Mouse (Mus musculus) forelimb bud, embryonic 11.5 days (tissue): ENCODE results near the gene Pnma1.
A peak's percentile ranks its signal among the peaks of the same experiment; 100 is the strongest.

Source experiments
- DNase-seq: peaks from one replicate; pipeline ENCODE4 v3.0.0-alpha.2; 2012; ENCODE audit warnings: low read depth, low spot score

The Pnma1 gene

DNA sequence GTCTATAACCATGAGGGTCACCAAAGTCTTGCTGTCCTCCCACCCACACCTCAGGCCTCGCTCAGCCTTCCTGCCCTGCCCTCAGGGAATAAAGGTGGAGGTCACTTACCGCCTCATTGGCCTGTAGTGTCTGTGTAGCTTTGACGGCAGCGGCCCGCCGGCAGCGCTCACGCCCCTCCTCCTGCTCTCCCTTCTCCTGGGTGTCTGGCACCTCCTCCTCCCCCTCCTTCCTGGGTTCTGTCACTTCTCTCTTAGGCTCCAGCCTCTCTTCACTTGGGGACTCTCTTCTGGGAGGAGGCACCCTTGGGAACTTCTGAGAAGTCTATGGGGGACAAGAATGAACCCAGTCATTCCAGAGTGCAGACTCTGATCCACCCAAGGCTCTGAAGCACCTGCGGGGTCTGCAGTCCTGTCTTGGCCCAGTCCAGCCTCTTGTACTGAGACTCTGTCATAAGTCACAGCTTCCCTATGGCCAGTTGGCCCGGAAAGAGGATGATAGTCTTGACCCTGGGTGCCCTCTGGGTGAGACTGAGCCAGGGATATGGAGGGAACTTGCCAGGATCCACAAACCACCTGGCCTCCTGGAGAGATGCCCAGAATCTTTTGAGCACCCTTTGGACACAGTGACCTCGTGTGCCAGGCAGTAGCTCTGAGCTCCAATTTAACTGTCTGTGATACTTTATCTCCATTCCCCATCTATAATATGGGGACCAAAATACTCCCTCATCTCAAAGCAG lies 6.7 kb upstream of the Pnma1 start:
- no peak for DNase-seq

DNA sequence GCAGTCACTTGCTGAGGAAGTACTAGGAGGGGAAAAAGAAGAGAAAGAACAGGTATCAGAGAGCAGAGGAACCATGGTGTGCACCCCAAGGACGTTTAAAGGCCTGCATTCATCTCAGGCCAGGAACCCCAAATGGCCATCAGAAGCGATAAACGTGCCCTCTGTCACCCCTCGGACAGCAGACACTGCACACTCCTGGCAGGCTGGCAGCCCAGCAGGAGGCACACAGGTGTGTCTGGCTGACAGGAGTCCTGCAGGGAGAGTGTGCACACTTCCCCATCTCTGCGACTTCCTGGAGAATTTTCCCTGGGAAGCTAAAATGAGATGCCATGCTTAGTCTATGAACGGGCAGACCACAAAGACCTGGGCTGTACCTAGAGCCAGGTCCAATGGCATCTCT lies 5.1 kb upstream of the Pnma1 start:
- no peak for DNase-seq

DNA sequence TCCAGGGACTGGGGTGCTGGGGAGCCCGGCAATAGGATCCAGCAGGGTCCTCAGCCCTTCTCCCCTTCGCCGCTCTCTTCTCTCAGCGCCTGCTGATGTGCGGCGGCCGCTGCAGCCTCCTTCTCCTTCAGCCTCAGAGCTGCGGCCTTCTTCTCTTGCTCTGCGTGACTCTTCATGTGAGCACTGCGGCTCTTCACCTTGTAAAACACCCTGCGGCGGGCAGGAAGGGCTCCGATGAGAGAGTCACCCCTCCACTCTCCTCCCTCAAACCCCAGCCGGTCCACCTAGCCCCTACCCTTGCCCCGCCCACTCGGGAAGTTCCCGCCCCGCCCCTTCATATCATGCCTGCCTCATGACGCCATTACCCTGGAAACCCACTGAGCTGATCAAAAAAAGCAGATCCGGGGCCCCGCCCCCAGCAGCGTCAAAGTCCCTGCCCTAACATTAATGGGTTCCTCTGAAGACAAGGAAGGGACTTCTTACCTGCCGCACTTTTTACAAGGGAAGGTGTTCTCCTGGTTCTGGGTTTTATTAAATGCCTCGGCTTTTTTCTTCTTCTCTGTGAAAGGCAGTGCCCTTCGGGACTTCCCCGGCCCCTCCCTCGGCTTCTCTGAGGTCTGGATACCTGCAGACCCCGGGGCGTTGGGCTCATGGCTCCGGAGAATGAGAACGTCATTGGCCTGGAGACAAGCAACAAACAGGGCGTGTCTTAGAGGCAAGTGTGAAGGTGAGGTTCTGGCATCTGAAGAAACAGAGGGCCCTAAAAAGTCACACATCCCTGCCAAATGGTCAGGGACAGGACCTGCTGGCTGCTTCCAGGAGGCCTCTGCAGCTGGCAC lies 4.3 kb upstream of the Pnma1 start:
- no peak for DNase-seq

DNA sequence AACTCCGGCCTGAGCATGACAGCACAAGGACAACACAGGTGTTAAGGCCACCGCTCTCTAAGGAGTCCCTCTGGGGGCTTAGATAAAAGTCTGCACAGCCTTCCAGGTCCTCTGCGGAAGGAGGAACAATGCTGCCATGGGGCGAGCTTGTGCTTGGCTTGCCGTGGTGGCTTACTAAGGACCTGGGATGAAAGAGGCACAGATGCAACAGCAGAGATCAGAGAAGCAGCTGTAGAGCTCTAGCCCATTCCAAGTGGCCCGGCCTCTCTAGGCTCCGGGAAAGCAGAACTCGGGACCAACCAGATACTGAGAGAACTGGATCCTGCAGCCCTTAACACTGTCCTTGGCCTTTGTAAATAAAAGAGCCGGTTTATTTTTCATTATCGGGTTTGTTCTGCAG lies 3.6 kb upstream of the Pnma1 start:
- DNase-seq, result no peak

DNA sequence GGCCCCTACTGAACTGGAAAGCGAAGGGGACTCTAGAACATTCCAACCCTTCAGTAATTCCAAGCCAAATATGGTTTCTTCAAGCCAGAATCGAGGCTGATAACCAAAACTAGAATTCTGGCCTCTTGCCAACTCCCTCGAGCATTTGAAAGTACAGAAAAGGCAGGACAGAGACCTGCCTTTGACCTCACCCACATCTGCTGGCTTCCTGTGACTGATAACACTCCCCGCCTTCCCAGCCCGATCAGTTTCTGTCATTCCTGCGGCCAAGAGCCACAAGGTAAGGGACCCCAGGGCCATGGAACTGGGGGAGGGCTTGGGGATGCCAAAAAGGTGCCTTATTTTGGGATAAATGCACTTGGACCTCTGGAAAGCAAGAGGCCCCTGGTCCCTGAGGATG lies 2.7 kb upstream of the Pnma1 start:
- no peak for DNase-seq

DNA sequence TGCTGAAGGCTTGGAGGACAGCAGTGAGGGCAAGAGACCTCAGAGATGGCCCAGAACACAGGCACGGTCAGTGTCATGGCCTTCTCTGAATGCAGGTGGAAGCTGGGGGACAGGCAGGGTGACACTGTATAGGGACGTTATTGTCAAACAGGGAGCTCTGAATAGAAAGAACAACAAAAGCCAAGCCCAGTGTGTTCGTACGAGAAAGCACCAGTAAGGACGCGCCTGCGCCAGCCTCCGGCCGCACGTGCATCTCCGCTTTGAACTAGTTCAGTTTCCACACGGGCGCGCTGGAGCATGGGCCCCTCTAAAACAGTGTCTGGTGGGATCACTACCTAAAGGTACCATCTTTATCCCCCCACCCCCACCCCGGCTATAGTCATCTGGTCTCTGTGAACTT lies 1.7 kb upstream of the Pnma1 start:
- DNase-seq, result no peak

DNA sequence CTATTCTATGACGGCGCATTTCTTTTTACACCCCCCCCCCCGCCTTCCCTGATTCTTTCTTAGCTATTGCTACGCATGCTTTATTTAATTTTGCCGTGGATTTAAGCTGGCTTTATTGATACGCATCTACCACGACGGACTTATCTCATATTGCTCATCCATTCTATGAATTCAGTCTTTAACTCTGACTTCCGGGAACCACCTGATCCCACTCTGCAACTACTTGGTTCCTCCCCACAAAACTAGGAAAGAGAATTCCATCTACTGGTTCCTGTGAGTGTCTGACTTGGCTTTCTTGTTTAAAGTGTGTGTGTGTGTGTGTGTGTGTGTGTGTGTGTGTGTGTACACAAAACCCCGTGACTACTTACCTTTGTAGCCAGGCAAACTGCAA lies 328 bp upstream of the Pnma1 start:
- no peak for DNase-seq

DNA sequence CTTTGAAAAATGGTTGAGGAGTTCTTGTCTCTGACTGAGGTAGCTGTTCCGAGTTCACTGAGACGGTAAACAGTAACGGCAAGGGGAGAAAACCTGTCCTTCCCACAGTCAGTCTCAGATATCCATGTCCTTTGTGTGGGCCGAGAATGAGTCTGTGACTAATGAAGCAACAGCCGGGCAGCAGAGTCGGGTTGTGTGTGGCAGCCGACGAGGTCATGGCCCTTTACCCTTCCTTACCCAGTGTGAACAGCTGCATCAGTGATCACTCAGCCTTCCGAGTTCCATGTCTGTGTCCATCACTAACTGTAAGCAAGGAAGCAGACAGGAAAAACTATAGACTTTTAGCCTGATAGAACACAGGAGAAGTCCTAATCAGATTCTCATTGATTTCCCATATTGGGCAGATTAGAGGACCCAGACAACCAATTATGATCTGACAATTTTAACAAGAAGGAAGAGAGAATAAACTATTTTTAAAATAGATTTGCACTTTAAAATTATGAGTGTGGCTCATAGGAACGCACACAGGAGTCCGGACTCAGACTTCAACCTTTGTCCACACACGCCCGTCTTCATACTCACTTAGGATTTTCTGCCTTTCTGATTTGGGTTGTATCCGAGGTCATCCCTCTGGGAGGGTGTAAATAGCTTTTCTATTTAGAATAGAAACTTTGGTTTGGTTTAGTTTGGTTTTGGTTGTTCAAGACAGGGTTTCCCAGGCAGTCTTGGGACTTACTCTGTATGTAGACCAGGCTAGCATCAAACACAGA lies 5.8 kb downstream of the Pnma1 start:
- no peak for DNase-seq

DNA sequence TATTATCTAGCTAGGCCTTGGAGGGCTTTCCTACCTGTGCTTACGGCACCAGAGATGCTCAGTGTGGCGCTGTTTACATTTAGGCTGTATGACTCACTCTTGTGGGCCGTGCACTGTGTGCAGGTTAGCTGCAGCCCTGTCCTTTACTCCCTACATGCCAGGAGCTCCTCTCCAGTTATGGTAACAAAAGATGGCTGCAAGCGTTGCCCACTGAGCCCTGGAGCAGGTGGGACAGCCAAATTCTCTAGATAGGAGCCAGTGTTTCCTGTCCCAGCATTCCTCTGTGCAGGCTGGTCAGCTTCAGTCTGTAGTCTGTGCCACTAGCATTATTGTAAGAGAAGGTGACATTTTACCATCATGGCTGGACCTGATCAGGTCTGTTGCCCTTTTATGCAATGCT lies 7.0 kb downstream of the Pnma1 start:
- no peak for DNase-seq

DNA sequence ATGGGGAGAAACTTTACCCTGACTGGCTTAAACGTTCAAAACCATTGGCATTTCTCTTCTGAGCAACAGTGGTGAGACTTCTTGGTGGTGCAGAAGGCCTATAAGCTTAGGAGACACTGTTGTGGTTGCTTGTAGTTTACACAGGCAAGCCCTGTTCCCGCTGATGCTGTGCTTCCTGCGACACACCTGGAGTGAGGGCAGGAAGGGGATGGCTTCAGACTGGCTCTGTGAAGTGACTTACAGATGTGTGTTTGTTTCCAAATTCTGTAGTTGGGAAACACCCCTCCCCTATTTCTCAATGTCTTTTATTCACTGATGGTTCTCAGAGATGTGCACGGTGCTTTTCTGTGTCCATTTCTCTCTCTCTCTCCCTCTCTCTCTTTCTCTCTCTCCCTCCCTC lies 8.2 kb downstream of the Pnma1 start:
- no peak for DNase-seq

DNA sequence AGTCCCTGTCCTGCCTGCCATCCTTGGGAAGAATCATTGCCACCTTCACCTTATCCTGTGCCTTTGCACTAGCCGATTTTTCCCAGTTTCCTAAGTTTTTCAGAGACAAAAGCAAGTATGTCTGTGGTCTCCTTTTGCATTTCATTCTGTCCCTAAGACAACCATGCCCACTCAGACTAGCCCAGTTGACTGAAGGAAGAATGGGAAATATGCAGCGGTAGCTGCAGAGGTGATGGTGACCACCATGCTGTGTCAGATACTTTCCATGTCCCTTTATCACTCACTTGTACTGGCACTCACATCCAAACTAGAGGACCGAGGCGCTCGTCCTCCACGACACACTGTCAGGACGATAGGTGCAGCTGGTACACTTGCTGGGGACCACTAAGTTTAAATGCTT lies 11.2 kb downstream of the Pnma1 start:
- DNase-seq, result no peak

DNA sequence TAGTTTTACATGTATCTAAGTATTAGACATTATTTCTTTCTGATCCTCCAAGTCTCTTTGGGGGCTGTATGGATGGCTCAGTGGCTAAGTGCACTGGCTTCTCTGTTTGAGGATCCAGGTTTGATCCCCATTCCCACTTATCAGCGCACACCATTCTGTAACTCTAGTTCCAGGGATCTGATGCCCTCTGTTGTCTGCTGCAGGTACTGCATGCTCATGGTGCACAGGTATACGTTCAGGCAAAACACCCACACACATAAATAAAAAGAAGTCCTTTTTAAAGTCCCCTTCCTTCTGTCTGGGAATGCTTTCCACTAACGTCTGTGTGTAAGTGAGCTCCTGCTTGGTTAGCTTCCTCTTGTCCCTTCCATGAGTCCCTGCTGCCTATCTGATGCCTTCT lies 16.0 kb downstream of the Pnma1 start:
- DNase-seq, result peak; percentile 37

DNA sequence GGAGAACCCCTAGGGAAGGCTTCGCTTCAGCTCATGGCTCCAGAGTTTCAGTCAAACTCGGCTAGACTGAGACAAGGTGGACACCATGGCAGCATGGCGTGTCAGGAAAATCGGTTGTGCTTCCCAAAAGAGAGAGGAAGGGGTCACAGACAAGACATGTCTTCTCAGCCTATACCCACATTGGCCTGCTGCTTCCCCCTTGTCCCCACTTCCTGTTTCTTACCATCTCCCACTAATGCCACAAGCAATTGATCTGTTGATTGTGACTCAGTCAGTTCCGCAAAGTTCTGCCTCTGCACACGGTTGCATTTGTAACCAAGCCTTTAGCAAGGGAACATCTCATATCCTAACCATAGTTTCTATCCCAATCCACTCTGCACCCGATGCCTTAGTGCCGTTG lies 18.4 kb downstream of the Pnma1 start:
- DNase-seq, result no peak

DNA sequence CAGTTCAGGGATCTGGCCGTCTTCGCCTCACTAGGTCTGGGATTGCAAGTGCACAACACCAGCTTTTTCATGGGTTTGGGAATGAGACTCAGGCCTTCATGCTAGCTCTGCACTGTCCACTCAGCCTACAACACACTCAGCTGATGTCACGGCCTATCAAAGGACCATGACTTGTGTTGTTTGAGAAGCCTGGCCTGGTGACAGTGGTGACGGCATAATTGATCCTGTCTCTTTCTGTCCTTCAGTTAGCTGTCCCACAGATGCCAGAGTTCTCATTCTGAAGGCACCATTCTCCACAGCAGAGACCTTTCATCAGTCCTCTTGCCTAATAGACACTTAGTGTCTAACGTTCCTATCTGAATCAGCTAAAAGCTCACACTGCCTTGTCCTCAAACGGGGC lies 19.7 kb downstream of the Pnma1 start:
- no peak for DNase-seq

DNA sequence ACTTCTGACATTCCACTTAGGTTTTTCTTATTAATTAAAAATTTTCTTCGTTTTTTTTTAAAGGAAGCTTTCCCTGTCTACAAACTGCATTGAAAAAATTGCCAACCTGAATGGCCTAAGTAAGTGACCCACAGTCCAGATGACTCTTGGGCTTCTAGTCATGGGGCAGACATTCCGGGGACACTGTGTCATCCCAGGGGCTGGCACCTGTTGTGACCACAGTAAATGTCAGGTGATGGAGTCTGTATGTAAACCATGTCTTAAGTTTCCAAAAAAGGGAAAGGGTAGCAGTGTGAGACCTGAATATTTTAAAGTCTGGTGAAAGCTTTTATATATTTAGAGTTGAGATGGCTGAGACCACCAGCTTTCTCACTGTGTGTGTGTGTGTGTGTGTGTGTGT lies 21.4 kb downstream of the Pnma1 start:
- DNase-seq, result no peak

DNA sequence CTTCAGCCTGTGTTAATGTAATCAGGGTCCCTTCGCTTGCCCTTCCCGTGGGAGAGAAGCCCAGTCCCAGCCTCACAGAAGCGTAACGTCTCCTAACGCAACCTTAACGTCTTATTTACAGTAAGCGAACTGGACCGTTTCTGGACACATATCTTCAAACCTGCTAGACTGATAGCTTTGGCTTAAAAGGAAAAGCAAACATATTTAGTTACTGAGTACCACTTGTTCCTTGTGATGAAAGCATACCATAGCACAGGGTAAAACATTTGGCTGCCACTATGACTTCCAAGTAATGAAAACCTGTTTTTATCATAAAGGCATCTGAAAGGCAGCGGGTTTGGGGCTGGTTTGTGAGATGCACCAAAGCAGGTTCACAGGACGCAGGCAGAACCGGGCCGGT lies 22.4 kb downstream of the Pnma1 start:
- DNase-seq, result no peak

DNA sequence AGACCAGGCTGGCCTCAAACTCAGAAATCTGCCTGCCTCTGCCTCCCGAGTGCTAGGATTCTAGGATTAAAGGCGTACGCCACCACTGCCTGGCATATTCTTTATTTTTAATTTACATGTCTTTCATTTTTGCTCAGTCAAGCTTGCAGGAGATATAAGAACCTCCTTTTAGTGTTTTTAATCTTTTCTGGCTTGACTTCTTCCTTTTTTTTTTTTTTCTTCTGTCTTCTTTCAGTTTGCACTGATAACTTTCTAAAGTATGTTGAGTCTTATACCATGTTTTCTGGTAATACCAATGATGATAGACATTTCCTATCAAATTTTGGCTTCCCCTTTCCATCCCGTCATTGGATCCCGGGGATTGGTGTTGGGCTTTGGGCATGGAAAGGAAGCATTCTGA lies 28.7 kb downstream of the Pnma1 start:
- no peak for DNase-seq

DNA sequence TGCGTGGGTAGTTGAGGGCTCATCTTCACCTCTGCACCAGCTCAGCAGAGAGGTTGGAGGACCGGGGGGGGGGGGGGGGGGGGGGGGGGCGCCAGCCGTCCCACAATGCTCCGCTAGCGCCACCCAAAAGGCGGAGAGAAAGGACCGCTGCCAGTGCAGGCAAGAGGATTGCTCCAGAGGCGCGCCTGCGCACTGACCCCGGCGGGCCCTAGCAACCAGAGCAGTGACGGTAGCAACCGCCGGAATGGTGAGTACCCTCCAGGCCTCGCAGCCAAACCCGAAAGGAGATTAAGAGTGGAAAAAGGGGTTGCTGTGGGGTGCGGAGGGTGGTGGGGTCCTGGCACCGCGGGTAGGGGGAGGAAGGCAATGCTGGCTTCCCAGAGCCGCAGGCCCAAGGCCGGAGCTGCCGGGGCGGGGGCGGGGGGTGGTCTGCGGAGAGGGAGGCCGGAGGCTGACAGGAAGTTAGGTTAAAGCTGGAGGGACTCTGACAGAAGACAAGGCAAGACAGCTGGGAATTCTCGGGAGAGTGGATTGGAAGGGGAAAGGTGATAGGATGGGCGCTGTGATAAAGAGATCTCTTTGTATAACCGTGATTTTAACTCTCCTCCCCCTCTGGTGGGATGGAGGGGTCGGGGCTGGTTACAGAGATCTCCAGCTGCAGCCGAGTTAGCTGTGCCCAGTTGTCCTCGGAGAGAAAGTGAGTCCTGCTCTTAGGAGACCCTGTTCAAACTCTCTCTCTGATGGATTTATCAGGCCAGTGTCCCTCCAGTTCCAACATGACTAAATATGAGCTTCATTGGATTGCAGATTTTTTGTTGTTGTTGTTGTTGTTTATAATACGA lies 33.9 kb downstream of the Pnma1 start, which contains the start of gene Dnal1:
TSS of gene Dnal1 (plus strand) at position 214 of the 842 bp plus-strand sequence.
- peak; percentile 92 for DNase-seq

DNA sequence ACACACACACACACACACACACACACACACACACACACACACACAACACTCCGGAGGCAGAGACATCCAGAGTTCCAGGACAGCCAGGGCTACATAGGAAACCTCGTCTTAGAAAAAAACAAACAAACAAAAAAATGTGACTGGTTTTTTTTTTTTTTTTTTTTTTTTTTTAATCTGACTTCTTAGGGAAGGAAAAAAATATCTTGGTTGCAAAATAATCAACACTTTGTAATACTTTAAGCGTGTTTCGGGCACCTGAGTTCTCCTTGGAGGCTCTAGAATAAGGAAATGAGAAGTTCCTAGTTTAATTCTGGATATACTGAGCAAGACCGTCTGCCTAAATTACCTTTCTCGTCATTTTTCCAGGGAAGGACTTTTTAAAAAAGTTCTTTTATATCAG lies 34.6 kb downstream of the Pnma1 start:
- DNase-seq, result peak; percentile 5

DNA sequence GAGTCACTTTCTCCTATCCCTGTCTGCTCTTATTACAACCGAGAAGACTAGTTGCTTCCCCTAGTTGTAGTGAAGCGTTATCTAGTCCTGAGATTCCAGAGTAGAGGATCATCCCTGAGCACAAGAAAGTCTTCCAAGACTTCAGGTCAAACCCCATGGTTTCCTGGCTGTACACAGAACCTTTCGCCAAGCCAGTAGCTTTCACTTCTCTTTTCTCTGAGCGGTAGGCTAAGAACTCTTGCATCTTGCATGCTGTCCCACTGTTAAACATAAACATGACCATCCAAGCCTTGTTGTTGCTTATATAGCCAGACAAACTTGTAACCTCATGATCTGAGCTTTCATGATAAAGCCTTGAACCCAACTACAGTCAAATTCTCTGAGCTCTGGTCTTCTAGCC lies 37.5 kb downstream of the Pnma1 start:
- DNase-seq, result no peak

DNA sequence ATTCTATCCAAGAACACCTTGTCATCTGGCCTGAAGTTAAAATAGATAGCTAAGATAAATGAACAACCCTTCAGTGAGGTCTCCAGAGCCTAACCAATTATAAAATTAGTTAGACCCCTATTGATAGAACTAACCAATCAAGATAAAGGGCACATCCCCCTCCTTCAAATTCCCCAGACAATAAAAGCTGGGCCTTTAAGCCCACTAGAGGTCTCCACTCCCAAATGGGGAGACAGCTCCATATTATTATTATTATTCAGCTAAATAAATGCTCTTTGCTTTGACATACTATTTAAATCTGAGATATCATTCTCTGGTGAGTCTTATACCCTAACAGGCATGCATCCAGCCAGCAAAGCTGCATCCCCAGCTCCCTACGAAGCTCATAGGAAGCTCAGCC lies 38.4 kb downstream of the Pnma1 start:
- no peak for DNase-seq

DNA sequence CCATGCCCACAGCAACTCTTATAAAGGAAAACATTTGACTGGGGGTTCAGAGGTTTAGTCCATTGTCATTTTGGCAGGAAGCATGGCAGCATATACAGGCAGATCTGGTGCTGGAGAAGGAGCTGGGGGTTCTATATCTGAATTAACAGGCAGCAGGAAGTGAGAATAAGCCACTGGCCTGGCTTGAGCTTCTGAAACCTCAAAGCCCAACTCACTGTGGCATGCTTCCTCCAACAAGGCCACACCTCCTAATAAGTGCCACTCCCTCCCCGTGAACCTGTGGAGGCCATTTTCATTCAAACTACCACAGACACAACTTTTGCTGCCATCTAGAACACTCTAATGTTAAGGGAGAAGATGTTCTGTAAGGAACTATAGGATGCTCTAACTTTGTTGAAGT lies 40.6 kb downstream of the Pnma1 start:
- no peak for DNase-seq
